Mouse (Mus musculus) thymus, adult 18-20 months (tissue): ENCODE results near the gene Nedd9.

Source experiments
- DNase-seq, 2 experiments: peaks; one replicate each; pipeline ENCODE4 v3.0.0; 2022; ENCODE audit warnings: mixed read lengths in 2 of 2

Nedd9 gene

GRCm38 (mm10) chr13:41453227-41454193, 33.7 kb downstream of the Nedd9 start:
- DNase-seq, result no peak

DNA sequence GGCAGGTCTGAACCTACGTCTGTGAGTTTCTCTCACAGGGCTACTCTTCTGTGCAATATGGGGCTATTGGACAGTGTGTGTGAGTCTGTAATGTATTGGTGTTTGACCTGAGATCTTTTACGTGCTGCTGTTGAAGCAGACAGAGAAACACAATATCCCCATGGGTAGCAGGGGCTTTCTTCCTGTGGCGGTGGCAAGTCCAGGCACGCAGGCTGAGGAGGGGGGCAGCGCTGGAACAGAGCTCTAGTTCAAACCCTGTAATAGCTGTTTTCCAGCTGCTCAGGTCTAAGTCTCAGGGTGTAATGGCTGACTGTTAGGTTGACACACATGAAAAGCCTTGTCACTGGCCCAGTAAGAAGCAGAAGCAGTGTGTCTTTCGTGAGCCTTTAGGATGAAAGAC, 36.3 kb downstream of the Nedd9 start:
- DNase-seq, result no peak

- DNase-seq, result no peak
These were observed 38.0 kb downstream of the Nedd9 start for GRCm38 (mm10) chr13:41449211-41449610.

DNA sequence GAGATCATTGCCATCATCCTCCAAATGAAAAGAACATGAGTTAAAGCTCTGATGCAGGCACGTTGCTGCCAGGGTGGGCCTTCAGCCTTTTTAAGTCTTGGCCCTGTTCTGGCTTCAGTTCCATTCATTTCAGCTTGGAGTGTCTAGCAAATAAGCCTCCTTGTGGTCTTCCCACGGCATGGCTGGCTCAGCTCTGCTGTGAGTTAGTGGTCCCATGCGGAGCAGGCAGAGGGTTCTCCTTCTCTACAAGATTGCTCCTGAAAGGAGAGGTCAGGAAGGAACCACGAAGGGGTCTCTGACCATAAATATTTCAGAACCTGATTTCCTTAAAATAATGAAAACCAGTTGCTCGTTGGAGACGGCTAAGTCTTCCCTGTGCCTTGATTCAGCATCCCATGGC, 40.0 kb downstream of the Nedd9 start:
- DNase-seq, result no peak

- no peak for DNase-seq
These were observed 40.6 kb downstream of the Nedd9 start for GRCm38 (mm10) chr13:41446591-41446990.

- no peak for DNase-seq
These were observed 41.9 kb downstream of the Nedd9 start for GRCm38 (mm10) chr13:41445067-41445808.

- no peak for DNase-seq
These were observed 42.9 kb downstream of the Nedd9 start for GRCm38 (mm10) chr13:41444230-41444629.

- no peak for DNase-seq
These were observed 45.0 kb downstream of the Nedd9 start for GRCm38 (mm10) chr13:41442145-41442544.

GRCm38 (mm10) chr13:41440205-41440604, 47.0 kb downstream of the Nedd9 start:
- no peak for DNase-seq

GRCm38 (mm10) chr13:41437390-41437789, 49.8 kb downstream of the Nedd9 start:
- no peak for DNase-seq

DNA sequence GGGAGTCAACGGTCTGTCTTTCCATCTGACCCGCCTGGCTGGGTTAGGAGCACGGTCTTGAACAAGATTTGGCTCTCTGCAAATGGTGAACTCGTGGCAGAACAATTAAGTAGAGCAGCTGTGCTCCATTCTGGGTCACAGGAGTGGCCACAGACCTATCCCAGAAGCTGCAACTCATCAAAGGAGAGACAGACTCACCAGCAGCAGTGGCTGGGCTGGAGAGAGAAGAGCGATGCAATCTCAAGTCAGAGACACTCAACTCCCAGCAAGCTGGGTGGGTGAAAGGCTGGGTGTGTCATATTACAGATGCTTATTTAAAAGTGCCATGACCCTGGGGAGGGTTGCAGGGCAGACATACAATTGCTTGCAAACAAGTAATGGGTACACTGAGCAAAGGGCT, 50.4 kb downstream of the Nedd9 start:
- DNase-seq, result no peak

DNA sequence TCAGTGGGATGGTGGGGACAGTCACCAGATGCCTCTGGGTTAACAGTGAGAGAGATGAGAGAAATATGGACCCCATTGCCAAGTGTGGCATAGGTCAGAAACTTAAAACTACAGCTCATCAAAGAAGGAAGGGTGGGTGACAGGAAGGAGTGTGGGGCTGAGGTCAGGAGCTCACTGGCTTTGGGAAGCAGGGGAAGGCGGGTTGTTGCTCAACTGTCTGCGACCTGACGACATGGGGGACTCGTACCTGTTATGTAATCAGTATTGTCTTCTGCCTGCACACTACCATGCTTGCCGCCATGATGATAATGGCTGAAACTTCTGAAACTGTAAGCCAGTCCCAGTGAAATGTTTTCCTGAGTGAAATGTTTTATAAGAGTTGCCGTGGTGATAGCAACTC, 54.0 kb downstream of the Nedd9 start:
- no peak for DNase-seq

DNA sequence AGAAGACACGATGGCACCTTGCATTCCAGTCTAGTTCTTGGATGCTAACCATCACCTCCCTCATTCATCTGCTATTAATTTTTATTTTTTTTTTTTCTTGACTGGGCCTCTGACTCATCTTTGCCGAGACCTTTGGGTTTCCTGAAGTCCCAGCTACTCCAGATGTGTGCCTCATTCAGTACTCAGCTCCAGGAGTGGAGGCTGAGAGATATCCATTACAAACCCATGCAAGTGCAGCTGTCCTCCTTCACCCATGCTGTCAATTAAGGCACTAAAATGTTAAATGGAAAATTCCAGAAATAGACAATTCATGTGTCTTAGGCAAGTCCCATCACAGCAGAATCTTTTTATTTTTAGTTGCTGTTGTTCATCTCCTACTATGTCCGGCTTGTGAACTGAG, 55.4 kb downstream of the Nedd9 start:
- DNase-seq, result no peak

DNA sequence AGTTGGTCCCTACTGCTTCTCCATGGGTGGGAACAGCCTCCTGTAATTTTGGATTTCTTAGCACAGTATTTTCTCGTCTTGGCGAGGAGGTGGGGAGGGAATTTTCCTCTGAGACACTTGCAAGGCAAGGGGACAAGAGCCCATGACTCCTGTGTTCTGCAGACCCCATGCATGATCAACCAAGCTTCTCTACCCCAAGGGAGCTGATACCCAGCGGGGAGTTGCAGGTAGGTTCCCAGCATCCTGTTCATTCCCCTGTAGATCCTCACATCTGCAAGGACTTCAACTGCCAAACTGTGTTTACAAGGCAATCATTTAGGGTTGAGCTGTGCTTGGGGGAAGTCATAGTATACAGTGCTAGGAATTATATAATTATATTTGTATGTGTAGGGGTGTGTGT, 60.1 kb downstream of the Nedd9 start:
- DNase-seq, result no peak

DNA sequence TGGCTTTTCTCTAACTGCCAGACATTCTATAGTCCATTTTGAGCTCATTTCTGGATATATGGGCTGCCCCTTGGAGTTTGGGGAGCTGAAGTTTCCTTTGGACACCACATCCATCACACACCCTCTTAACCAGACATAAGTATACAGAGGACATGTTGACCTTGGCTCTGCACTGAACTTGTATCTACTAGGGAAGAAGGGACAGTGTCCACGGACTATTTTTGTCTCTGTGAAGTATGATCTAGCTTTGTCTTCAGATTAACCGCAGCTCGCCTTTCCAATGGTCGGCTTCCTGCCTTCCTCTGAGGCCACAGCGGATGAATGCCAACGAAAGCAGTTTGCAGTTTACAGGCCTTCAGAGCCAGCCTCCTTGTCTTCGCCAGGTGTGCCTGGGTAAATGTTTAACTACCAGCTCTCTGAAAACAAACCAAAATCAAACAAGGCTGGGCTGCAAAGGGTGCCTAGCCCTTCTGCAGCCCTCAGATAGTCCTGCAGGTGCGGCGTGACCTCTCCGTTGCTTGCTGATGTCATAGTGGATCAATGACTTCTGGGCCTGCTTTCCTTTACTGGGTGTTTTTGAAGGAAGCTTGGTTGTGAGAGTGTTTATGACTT, 63.6 kb downstream of the Nedd9 start:
- DNase-seq, result no peak

- no peak for DNase-seq
These were observed 64.6 kb downstream of the Nedd9 start for GRCm38 (mm10) chr13:41422581-41422980.

DNA sequence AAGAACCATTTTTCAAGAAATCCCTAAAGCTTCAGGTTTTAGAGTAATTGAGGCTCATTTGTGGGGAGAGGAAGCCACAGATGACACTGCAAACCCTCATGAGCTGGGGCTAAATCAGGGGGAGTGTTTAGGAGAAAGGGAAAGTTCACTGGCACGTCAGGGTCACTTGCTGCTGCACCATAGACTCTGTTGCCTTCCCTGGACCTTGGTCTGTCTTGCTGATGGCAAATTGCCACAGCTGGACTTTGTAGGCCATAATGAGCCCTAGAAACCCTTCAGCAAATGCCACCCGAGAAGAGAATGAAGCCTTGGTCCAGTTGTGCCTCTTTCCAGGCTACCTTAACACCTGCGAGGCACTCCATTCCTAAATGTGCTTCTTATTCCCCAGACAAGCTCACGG, 66.8 kb downstream of the Nedd9 start:
- DNase-seq, result no peak

DNA sequence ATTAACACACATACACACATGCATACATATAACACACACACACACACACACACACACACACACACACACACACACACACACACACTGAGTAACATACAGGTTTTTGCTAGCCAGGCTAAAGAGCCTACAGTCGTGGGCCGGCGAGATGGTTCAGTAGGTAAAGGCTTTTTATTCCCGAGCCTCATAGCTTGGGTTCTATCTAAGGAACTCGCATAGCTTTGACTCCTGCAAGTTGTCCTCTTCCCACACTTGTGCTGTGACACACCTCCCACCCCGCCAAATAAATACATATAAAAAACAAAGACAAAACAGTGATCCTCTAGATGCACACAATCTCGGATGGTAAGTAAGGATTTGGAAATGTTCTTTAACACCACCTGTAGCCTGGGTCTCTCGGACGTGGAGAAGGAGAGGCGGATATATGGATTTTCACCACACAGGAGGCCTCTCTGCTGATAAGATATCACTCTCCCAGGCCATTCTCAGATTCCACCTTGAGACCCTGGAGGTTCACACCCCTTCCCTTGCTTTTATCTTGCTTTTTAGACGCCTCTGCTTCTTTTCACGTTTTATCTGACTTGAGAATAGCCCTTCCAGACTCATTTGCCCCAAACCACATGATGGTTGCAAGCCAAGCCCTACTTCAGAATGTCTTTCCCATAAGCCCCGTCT, 68.8 kb downstream of the Nedd9 start:
- DNase-seq, result no peak

DNA sequence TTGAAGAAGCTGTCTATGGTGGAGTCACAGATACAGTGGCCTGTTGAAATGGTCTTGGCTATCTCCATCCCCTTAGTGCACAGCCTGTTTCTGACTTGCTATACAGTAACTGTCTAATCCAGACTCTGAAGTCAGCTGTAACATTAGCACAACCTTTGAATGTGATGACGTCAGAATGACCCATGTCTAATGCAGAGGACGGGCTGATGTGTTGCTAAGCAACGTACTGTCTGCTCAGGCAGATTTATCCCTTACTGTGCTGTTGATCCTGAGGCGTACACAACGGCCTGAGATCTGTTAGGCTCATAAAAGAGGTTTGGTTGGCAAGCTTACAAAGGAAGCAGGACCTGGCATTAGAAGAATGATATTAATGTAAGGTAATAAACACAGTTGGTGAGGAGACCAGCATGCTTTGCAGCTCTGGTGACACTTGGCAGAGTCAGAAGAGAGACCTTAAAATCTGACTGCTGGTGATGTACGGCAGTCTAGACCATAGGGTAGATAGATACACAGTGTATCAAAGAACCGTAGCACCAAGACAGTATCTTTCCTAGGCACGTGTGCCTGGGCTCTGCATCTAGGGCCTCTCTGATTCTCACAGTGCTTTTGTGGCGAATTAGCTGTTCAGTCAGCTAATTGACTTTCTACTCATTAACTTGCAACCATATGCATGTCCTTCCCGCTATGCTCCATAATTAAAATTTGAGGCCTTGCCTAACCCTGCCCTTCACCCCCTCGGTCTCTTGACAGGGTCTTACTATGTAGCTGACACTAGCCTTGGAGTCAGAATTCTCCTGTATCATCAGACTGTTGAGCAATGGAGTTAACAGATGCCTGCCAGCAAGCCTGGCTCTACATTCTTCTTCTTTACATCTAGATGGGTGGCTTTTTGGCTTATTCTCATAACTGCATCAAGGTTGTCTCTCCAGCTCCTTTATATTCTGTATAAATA, 70.8 kb downstream of the Nedd9 start:
- DNase-seq, result no peak

DNA sequence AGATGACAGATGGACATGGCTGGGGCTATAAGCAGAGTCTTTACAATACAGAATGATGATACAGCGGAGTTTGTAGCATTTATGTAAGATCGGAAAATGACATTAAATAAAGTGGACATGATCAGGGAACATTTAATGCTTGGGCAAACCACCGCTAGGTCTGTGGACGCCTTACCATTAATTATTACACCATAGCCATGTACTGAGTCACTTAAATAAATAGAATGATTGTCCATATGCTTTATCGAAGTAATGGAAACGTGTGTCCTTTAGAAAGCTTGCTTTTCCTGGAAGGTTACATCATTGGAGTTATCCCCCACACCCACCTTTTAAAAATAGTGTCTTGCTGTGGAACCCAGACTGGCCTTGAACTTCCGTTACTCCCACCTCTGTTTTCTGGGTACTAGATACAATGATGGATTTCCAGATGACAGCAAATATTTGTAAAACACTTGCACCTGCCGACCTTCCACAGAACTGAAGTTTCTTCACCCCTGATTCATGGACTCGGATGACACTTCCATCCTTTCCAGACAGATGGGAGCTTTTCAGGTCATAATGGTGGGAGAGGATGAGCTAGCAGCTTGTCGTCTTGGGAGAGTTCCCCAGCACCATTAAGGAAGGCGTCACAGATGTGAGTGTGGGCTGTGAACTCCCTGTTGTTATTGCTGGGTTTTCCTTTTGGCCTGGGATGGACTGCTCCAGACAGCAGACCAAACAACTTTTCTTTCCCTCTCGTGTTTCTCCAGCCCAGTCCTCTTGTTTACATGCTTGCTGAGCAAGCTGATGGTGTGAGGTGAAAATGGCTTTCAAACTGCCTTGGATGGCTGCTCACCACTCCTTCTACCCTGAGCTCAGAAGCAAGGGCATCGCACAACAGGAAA, 76.7 kb downstream of the Nedd9 start:
- DNase-seq, result no peak

GRCm38 (mm10) chr13:41409291-41409690, 77.9 kb downstream of the Nedd9 start:
- no peak for DNase-seq
